Mouse (Mus musculus): Measurements from ENCODE around the gene Cx3cr1. TPM values are rescaled to one million over a fixed set of nuclear protein-coding genes. Genes with fewer than 3 reads are reported as not detected.
"Not testable (repeated sequence)": the region's sequence is repeated elsewhere in the genome, so short reads cannot be mapped to it uniquely, and the experiment has no call there.

The Cx3cr1 gene
- polyA plus RNA-seq, 1 experiment = 14.4 TPM

DNA sequence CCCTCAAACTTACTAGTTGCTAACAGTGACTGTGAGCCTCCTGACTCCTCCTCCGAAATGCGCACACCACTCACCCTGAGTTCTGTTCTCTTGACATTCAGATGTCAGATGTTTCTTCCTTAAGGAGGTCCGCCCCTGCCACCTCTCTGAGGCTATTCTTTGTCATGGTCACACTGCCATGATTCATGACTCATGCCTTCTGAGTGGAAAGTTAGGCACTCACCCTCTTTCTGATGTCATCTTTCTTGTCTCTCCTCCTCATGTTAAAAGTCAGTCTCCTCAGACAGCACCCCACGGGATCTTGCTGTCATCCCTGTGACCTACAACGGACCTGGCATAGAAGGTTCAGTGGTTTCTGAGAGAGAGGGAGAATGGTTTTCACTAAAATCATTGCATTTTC, 56.9 kb downstream of the Cx3cr1 start:
- peaks cover 4% of the 10 kb centered on the region; the same call in 1 of the 2 replicates for H3K4me1 ChIP-seq (ENCODE audit: control insufficient read depth, insufficient read depth, insufficient read length)
- WGBS = 89% methylated on average over 5 of the region's 5 CpGs
- no peaks in the 10 kb centered on the region for H3K27me3 ChIP-seq (ENCODE audit: control insufficient read depth, insufficient read depth, low read length)
- TF ChIP-seq POLR2A (IDR thresholded peaks at IDR 0.05; ENCODE audit: low read depth, low read length) = no peak
- TF ChIP-seq CTCF (IDR thresholded peaks at IDR 0.05; ENCODE audit: extremely low read depth, insufficient read depth, insufficient read length, insufficient replicate concordance) = no peak
- no peak overlapping the region for H3K27ac ChIP-seq (ENCODE audit: insufficient read depth, low read length)
- no peak overlapping the region for H3K4me3 ChIP-seq (ENCODE audit: extremely low read depth, insufficient read depth, insufficient read length)
- no peaks in the 10 kb centered on the region for H3K36me3 ChIP-seq (ENCODE audit: control insufficient read depth, insufficient read depth, low read length)
- DNase-seq (ENCODE audit: low read depth in 1 of 2, low spot score in 2 of 2) = no peak

DNA sequence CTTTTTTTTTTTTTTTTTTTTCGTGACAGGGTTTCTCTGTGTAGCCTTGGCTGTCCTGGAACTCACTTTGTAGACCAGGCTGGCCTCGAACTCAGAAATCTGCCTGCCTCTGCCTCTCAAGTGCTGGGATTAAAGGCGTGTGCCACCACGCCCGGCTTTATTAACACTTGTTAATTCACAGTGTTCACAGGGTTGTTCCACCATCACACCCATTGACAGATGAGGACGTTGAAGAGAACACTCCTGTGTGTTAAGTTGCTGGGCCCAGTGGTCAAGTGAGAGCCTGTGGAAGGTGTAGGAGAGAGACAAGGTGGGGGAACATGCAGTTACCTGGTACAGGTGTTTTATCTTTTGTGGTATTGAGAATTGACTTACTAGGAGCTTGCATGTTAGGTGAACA, 57.5 kb downstream of the Cx3cr1 start:
- not testable (repeated sequence) for DNase-seq (ENCODE audit: low read depth in 1 of 2, low spot score in 2 of 2); H3K4me3 ChIP-seq (ENCODE audit: extremely low read depth, insufficient read depth, insufficient read length); H3K36me3 ChIP-seq (ENCODE audit: control insufficient read depth, insufficient read depth, low read length); H3K4me1 ChIP-seq (ENCODE audit: control insufficient read depth, insufficient read depth, insufficient read length); H3K27me3 ChIP-seq (ENCODE audit: control insufficient read depth, insufficient read depth, low read length); H3K27ac ChIP-seq (ENCODE audit: insufficient read depth, low read length)
- 82% methylated on average over 6 of the region's 6 CpGs for WGBS

DNA sequence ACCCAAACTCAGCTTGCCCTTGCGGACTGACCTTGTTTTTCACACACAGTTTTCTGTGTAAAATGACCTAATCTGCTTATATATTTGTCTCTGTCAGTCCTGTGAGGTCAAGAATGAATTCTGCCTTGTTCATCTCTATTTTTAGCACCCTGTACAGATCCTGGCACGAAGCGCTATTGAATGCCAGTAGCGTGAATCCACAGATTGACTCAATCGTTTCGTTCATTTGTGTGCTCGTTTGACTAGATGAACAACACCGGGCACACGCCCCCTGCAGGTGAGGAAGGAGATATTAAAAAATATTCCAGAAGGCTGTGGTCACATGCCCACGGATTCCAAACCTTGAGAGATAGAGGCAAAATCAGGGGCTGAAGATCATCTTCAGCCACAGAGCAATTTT, 58.1 kb downstream of the Cx3cr1 start:
- H3K36me3 ChIP-seq (ENCODE audit: control insufficient read depth, insufficient read depth, low read length) = no peaks in the 10 kb centered on the region
- H3K27me3 ChIP-seq (ENCODE audit: control insufficient read depth, insufficient read depth, low read length) = no peaks in the 10 kb centered on the region
- peak overlapping the region; percentile 24; the same call in 1 of the 2 replicates for H3K4me3 ChIP-seq (ENCODE audit: extremely low read depth, insufficient read depth, insufficient read length)
- peak overlapping the region; percentile 13; the same call in 1 of the 2 replicates for H3K27ac ChIP-seq (ENCODE audit: insufficient read depth, low read length)
- peaks cover 4% of the 10 kb centered on the region; the same call in 1 of the 2 replicates for H3K4me1 ChIP-seq (ENCODE audit: control insufficient read depth, insufficient read depth, insufficient read length)
- peak; percentile 35; the same call in 1 of the 2 replicates for TF ChIP-seq CTCF (IDR thresholded peaks at IDR 0.05; ENCODE audit: extremely low read depth, insufficient read depth, insufficient read length, insufficient replicate concordance)
- no peak for TF ChIP-seq POLR2A (IDR thresholded peaks at IDR 0.05; ENCODE audit: low read depth, low read length)
- 1% methylated on average over 10 of the region's 10 CpGs for WGBS
- DNase-seq (ENCODE audit: low read depth in 1 of 2, low spot score in 2 of 2) = peak; percentile 56 to 70

DNA sequence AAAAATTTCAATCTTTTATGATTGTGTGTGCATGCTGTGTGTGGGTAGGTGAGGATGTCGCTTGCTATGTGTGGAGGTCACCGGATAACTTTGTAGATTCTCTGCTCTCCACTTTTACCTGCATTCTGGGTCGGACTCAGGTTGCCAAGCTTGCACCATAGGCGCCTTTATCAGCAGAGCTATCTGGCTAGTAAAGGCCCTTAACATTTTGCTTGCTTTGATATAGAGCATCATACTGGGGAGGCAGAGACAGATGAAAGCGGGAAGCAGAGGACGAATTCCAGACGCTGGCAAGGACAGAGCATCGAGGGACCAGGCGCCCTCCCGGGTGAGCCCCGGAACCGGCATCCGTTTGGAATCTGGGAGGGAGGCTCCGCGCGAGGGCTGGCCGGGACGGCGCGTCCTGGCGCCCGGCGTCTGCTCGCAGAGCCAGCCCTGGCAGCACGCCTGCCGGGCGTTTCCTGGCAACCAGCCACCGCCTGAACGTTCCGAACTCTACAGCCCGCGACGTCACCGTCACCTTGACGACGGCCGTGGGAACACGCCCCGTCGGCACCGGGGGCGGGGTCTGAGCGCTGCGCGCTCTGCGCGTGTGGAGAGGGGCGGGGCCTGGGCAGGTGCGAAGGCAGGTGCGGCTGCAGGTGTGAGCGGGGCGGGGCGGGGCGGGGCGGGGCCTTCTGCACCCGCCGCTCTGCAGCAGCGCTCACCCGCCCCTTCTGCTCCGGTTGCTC, 58.7 kb downstream of the Cx3cr1 start:
- 5% methylated on average over 57 of the region's 60 CpGs for WGBS
- no peaks in the 10 kb centered on the region for H3K27me3 ChIP-seq (ENCODE audit: control insufficient read depth, insufficient read depth, low read length)
- H3K4me3 ChIP-seq (ENCODE audit: extremely low read depth, insufficient read depth, insufficient read length) = peak overlapping the region; percentile 37; the same call in 1 of the 2 replicates
- H3K27ac ChIP-seq (ENCODE audit: insufficient read depth, low read length) = peak overlapping the region; percentile 13; the same call in 1 of the 2 replicates
- TF ChIP-seq POLR2A (IDR thresholded peaks at IDR 0.05; ENCODE audit: low read depth, low read length) (no peak), CTCF (IDR thresholded peaks at IDR 0.05; ENCODE audit: extremely low read depth, insufficient read depth, insufficient read length, insufficient replicate concordance) (no peak)
- H3K4me1 ChIP-seq (ENCODE audit: control insufficient read depth, insufficient read depth, insufficient read length) = peaks cover 4% of the 10 kb centered on the region; the same call in 1 of the 2 replicates
- peak; percentile 88 to 96 for DNase-seq (ENCODE audit: low read depth in 1 of 2, low spot score in 2 of 2)
- no peaks in the 10 kb centered on the region for H3K36me3 ChIP-seq (ENCODE audit: control insufficient read depth, insufficient read depth, low read length)

GRCm38 (mm10) chr9:120009871-120010270, 59.8 kb downstream of the Cx3cr1 start:
- no peak for TF ChIP-seq POLR2A (IDR thresholded peaks at IDR 0.05; ENCODE audit: low read depth, low read length)
- no peak for TF ChIP-seq CTCF (IDR thresholded peaks at IDR 0.05; ENCODE audit: extremely low read depth, insufficient read depth, insufficient read length, insufficient replicate concordance)
- Histone ChIP-seq H3K27ac (ENCODE audit: insufficient read depth, low read length) (no peak overlapping the region), H3K36me3 (ENCODE audit: control insufficient read depth, insufficient read depth, low read length) (no peaks in the 10 kb centered on the region), H3K4me1 (ENCODE audit: control insufficient read depth, insufficient read depth, insufficient read length) (peaks cover 4% of the 10 kb centered on the region; the same call in 1 of the 2 replicates), H3K4me3 (ENCODE audit: extremely low read depth, insufficient read depth, insufficient read length) (no peak overlapping the region), H3K27me3 (ENCODE audit: control insufficient read depth, insufficient read depth, low read length) (no peaks in the 10 kb centered on the region)
- no peak for DNase-seq (ENCODE audit: low read depth in 1 of 2, low spot score in 2 of 2)
- WGBS = 88% methylated on average over 3 of the region's 3 CpGs

- Histone ChIP-seq H3K27me3 (ENCODE audit: control insufficient read depth, insufficient read depth, low read length) (no peaks in the 10 kb centered on the region), H3K4me3 (ENCODE audit: extremely low read depth, insufficient read depth, insufficient read length) (no peak overlapping the region), H3K27ac (ENCODE audit: insufficient read depth, low read length) (no peak overlapping the region), H3K36me3 (ENCODE audit: control insufficient read depth, insufficient read depth, low read length) (no peaks in the 10 kb centered on the region), H3K4me1 (ENCODE audit: control insufficient read depth, insufficient read depth, insufficient read length) (peaks cover 4% of the 10 kb centered on the region; the same call in 1 of the 2 replicates)
- no peak for DNase-seq (ENCODE audit: low read depth in 1 of 2, low spot score in 2 of 2)
- WGBS = 88% methylated on average over 7 of the region's 7 CpGs
- TF ChIP-seq POLR2A (IDR thresholded peaks at IDR 0.05; ENCODE audit: low read depth, low read length) = no peak
- no peak for TF ChIP-seq CTCF (IDR thresholded peaks at IDR 0.05; ENCODE audit: extremely low read depth, insufficient read depth, insufficient read length, insufficient replicate concordance)
Measured at GRCm38 (mm10) chr9:120009226-120009841, 60.3 kb downstream of the Cx3cr1 start.

DNA sequence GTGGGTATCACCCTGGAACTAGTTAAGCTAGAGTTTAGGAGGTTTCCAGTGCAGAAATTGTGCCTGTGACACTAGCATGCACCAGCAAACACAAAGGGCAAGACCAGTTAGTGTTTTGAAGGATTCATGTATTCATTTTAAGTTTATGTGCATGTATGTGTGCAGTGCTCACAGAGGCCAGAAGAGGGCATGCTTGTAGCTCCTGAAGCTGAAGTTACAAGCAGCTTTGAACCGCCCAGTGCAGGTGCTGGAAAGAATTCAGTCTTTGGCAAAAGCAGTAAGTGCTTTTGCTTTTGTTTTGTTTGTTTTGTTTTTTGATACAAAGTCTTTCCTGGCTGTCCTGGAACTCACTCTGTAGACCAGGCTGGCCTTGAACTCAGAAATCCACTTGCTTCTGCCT, 61.8 kb downstream of the Cx3cr1 start:
- peaks cover 4% of the 10 kb centered on the region; the same call in 1 of the 2 replicates for H3K4me1 ChIP-seq (ENCODE audit: control insufficient read depth, insufficient read depth, insufficient read length)
- H3K36me3 ChIP-seq (ENCODE audit: control insufficient read depth, insufficient read depth, low read length) = no peaks in the 10 kb centered on the region
- H3K27ac ChIP-seq (ENCODE audit: insufficient read depth, low read length) = no peak overlapping the region
- H3K27me3 ChIP-seq (ENCODE audit: control insufficient read depth, insufficient read depth, low read length) = no peaks in the 10 kb centered on the region
- WGBS = 84% methylated on average over 1 of the region's 1 CpGs
- no peak overlapping the region for H3K4me3 ChIP-seq (ENCODE audit: extremely low read depth, insufficient read depth, insufficient read length)
- no peak for DNase-seq (ENCODE audit: low read depth in 1 of 2, low spot score in 2 of 2)
- TF ChIP-seq POLR2A (IDR thresholded peaks at IDR 0.05; ENCODE audit: low read depth, low read length) (no peak), CTCF (IDR thresholded peaks at IDR 0.05; ENCODE audit: extremely low read depth, insufficient read depth, insufficient read length, insufficient replicate concordance) (no peak)

Data from spleen, adult 2 months (tissue).